In genomic region chr6:142764933-142765332, GRCm38 (mm10) we compare ENCODE assay signal across 24 mouse cellular contexts. TPM values are rescaled to one million over a fixed set of nuclear protein-coding genes. Genes with fewer than 3 reads are reported as not detected.
DNase-seq lines count a peak whose midpoint lies in the region; ATAC-seq and TF ChIP-seq lines count a peak whose summit lies in the region.
"Had no signal": no experiment of that assay in that cellular context is flagged by ENCODE, and none has a peak within 500 bp of the region (broad histone marks: within the 10 kb centered on the region; RNA-seq: fewer than 3 reads in every experiment).

No protein-coding gene starts in this region.

- no peak overlapping the region for H3K27ac ChIP-seq in hindbrain, embryonic 14.5 days
- H3K27ac ChIP-seq in hindbrain, postnatal 0 days: no peak overlapping the region
- no peak overlapping the region for H3K27ac ChIP-seq in lung, postnatal 0 days (ENCODE audit: low read length)
- H3K27ac ChIP-seq: embryonic facial prominence, embryonic 15.5 days; forebrain, embryonic 10.5 days; heart, embryonic 10.5 days; hindbrain, embryonic 12.5 days had no signal

- WGBS in hindbrain, embryonic 14.5 days: 56% methylated on average over 2 of the region's 2 CpGs
- 35% methylated on average over 2 of the region's 2 CpGs for WGBS in hindbrain, postnatal 0 days
- WGBS in lung, postnatal 0 days: 40% methylated on average over 2 of the region's 2 CpGs
- WGBS in lung, adult 2 months: 78% methylated on average over 2 of the region's 2 CpGs

- DNase-seq in hindbrain, embryonic 14.5 days (ENCODE audit: low spot score): no peak
- no peak for DNase-seq in hindbrain, postnatal 0 days (ENCODE audit: low spot score)
- DNase-seq in lung, postnatal 0 days (ENCODE audit: low spot score): peak; percentile 55
- no peak for DNase-seq in lung, adult 2 months
- DNase-seq in brain, adult 2 months (ENCODE audit: low read depth, low spot score): peak; percentile 34
- DNase-seq in brain, embryonic 14.5 days (ENCODE audit: low read depth): peak; percentile 32
- DNase-seq: adrenal gland, adult 2 months; adrenal gland, postnatal 25 days; cerebellum, adult 11 months; cerebellum, adult 8-10 months; cerebellum, postnatal 14 days; embryo, embryonic 11 days; gastrocnemius, postnatal 10 days; heart, adult 18-20 months; heart, postnatal 10 days; heart, postnatal 4 days had no signal

- TF ChIP-seq CTCF in hindbrain, postnatal 0 days (IDR thresholded peaks at IDR 0.05; ENCODE audit: low read depth): no peak
- TF ChIP-seq CTCF in lung, postnatal 0 days (IDR thresholded peaks at IDR 0.05): no peak
- TF ChIP-seq CTCF in lung, adult 2 months (IDR thresholded peaks at IDR 0.05; ENCODE audit: insufficient read depth, low read length): no peak
- TF ChIP-seq CTCF in brain, embryonic 14.5 days (IDR thresholded peaks at IDR 0.05; ENCODE audit: borderline replicate concordance, extremely low read depth, insufficient read depth, insufficient read length): no peak

- peaks cover 68% of the 10 kb centered on the region for H3K36me3 ChIP-seq in hindbrain, embryonic 14.5 days (replicated peaks; ENCODE audit: control insufficient read depth, insufficient read depth)
- peaks cover 58% of the 10 kb centered on the region for H3K36me3 ChIP-seq in hindbrain, postnatal 0 days (ENCODE audit: insufficient read depth, low read length)
- H3K36me3 ChIP-seq in lung, postnatal 0 days (ENCODE audit: insufficient read depth, low read length): peaks cover 12% of the 10 kb centered on the region; the same call in 1 of the 2 replicates

- no peaks in the 10 kb centered on the region for H3K9me3 ChIP-seq in hindbrain, embryonic 14.5 days (ENCODE audit: control insufficient read depth, low read length)
- H3K9me3 ChIP-seq in hindbrain, postnatal 0 days (ENCODE audit: low read length): no peaks in the 10 kb centered on the region
- H3K9me3 ChIP-seq in lung, postnatal 0 days (ENCODE audit: low read length): no peaks in the 10 kb centered on the region
- H3K9me3 ChIP-seq: embryonic facial prominence, embryonic 15.5 days; forebrain, embryonic 10.5 days; heart, embryonic 10.5 days; hindbrain, embryonic 12.5 days had no signal

- H3K4me2 ChIP-seq in hindbrain, embryonic 14.5 days (replicated peaks): no peak overlapping the region
- no peak overlapping the region for H3K4me2 ChIP-seq in hindbrain, postnatal 0 days (ENCODE audit: low read depth, low read length)
- H3K4me2 ChIP-seq in lung, postnatal 0 days (replicated peaks; ENCODE audit: low read depth, low read length): no peak overlapping the region
- H3K4me2 ChIP-seq: embryonic facial prominence, embryonic 15.5 days; hindbrain, embryonic 12.5 days had no signal

- 0 out of 2 replicates have a peak, but pooled peaks have one; percentile 22 for ATAC-seq in hindbrain, embryonic 14.5 days (ENCODE audit: low FRiP score)
- no peak for ATAC-seq in hindbrain, postnatal 0 days
- peak; percentile 88 for ATAC-seq in lung, postnatal 0 days

- no peaks in the 10 kb centered on the region for H3K27me3 ChIP-seq in hindbrain, embryonic 14.5 days (ENCODE audit: control insufficient read depth, insufficient read depth, low read length)
- no peaks in the 10 kb centered on the region for H3K27me3 ChIP-seq in hindbrain, postnatal 0 days (ENCODE audit: insufficient read depth, low read length)
- H3K27me3 ChIP-seq in lung, postnatal 0 days (replicated peaks; ENCODE audit: insufficient read depth, low read length): no peaks in the 10 kb centered on the region
- H3K27me3 ChIP-seq: embryonic facial prominence, embryonic 15.5 days; hindbrain, embryonic 12.5 days had no signal

- H3K4me3 ChIP-seq in hindbrain, embryonic 14.5 days (replicated peaks; ENCODE audit: low read length): no peak overlapping the region
- H3K4me3 ChIP-seq in hindbrain, postnatal 0 days (ENCODE audit: low read length): no peak overlapping the region
- H3K4me3 ChIP-seq in lung, postnatal 0 days (ENCODE audit: low read depth, low read length): no peak overlapping the region
- H3K4me3 ChIP-seq in lung, adult 2 months (replicated peaks; ENCODE audit: extremely low read depth, low read depth, low read length): no peak overlapping the region
- H3K4me3 ChIP-seq: embryonic facial prominence, embryonic 15.5 days; erythroblast, embryonic 14.5 days; forebrain, embryonic 10.5 days; heart, embryonic 10.5 days; hindbrain, embryonic 12.5 days had no signal

- TF ChIP-seq EP300 in lung, postnatal 0 days (IDR thresholded peaks at IDR 0.05): peak; percentile 70

- no peaks in the 10 kb centered on the region for H3K4me1 ChIP-seq in hindbrain, embryonic 14.5 days (replicated peaks; ENCODE audit: control insufficient read depth, insufficient read depth, low read length)
- H3K4me1 ChIP-seq in hindbrain, postnatal 0 days (ENCODE audit: insufficient read depth, low read length): no peaks in the 10 kb centered on the region
- H3K4me1 ChIP-seq in lung, postnatal 0 days (ENCODE audit: insufficient read depth, low read depth, low read length): no peaks in the 10 kb centered on the region
- no peaks in the 10 kb centered on the region for H3K4me1 ChIP-seq in lung, adult 2 months (ENCODE audit: control insufficient read depth, insufficient read depth, low read length)
- H3K4me1 ChIP-seq: embryonic facial prominence, embryonic 15.5 days; forebrain, embryonic 10.5 days; hindbrain, embryonic 12.5 days had no signal

- no peak overlapping the region for H3K9ac ChIP-seq in hindbrain, embryonic 14.5 days
- H3K9ac ChIP-seq in hindbrain, postnatal 0 days (replicated peaks; ENCODE audit: low read length): no peak overlapping the region
- no peak overlapping the region for H3K9ac ChIP-seq in lung, postnatal 0 days (replicated peaks; ENCODE audit: low read depth)
- H3K9ac ChIP-seq: embryonic facial prominence, embryonic 15.5 days; hindbrain, embryonic 12.5 days had no signal

- no peak for TF ChIP-seq POLR2A in lung, adult 2 months (IDR thresholded peaks at IDR 0.05; ENCODE audit: borderline replicate concordance, extremely low read depth, low read depth, low read length)
- no peak for TF ChIP-seq POLR2A in brain, embryonic 14.5 days (IDR thresholded peaks at IDR 0.05; ENCODE audit: borderline replicate concordance, extremely low read depth, insufficient read depth, insufficient read length, poor library complexity, severe bottlenecking)

RNA-seq across cellular contexts. Expression of gene Cmas, which starts 8.4 kb away (rescaled TPM):
- polyA plus RNA-seq in hindbrain, embryonic 14.5 days (2014; fragmentation: Nextera tagmentation; extraction: Ambion mirVana): 202 and 219 TPM in 2 replicates
- 59.1 and 70.7 TPM in 2 replicates for total RNA-seq in hindbrain, postnatal 0 days (2014; rRNA removed)
- 168 and 171 TPM in 2 replicates for polyA plus RNA-seq in hindbrain, postnatal 0 days (2015; fragmentation: Nextera tagmentation; extraction: Ambion mirVana)
- polyA plus RNA-seq in lung, postnatal 0 days (2015; fragmentation: Nextera tagmentation; extraction: Ambion mirVana): 53.5 and 53.6 TPM in 2 replicates
- polyA plus RNA-seq in lung, adult 2 months (2012; rRNA removed): 8.4 and 12.3 TPM in 2 replicates
- 98.2 and 115 TPM in 2 replicates for polyA plus RNA-seq in brain, embryonic 14.5 days (2012; rRNA removed)

RNA-seq across cellular contexts. Expression of gene Sult6b2, which starts 39.4 kb away (rescaled TPM):
- polyA plus RNA-seq in hindbrain, embryonic 14.5 days (2014; fragmentation: Nextera tagmentation; extraction: Ambion mirVana): not detected in 2 replicates
- not detected in 2 replicates for total RNA-seq in hindbrain, postnatal 0 days (2014; rRNA removed)
- 0.28 and 0.30 TPM in 2 replicates for polyA plus RNA-seq in hindbrain, postnatal 0 days (2015; fragmentation: Nextera tagmentation; extraction: Ambion mirVana)
- not detected in 2 replicates for polyA plus RNA-seq in lung, postnatal 0 days (2015; fragmentation: Nextera tagmentation; extraction: Ambion mirVana)
- polyA plus RNA-seq in lung, adult 2 months (2012; rRNA removed): not detected in 2 replicates
- polyA plus RNA-seq in brain, embryonic 14.5 days (2012; rRNA removed): 0.15 and 0.25 TPM in 2 replicates
- total RNA-seq: adrenal gland, adult 2 months; adrenal gland, postnatal 25 days; common myeloid progenitor, adult 5-6 weeks; gastrocnemius, postnatal 10 days; gastrocnemius, postnatal 4 days; heart, adult 18-20 months; heart, postnatal 10 days; heart, postnatal 4 days had no signal
- polyA plus RNA-seq: adrenal gland, adult 2 months; embryonic facial prominence, embryonic 11.5 days; embryonic facial prominence, embryonic 15.5 days; erythroblast, embryonic 14.5 days; heart, embryonic 10.5 days; hindbrain, embryonic 12.5 days had no signal

Comparison
In these comparisons a context has a peak if more than half of its experiments do, and no peak if none do; other contexts are left out.
1. DNase-seq: peak in lung, postnatal 0 days (single experiment), brain, adult 2 months (single experiment) and brain, embryonic 14.5 days (single experiment); none in hindbrain, embryonic 14.5 days (single experiment), hindbrain, postnatal 0 days (single experiment) and lung, adult 2 months (single experiment).